Mouse (Mus musculus) bone marrow, adult 2 months (tissue): ENCODE results near the gene Ctss. TPM values are rescaled to one million over a fixed set of nuclear protein-coding genes. Genes with fewer than 3 reads are reported as not detected.

Experiments used
- H3K27ac ChIP-seq: fragments of 200-500 bp; 2 replicates; pipeline ENCODE4 v1.5.1; 2012; ENCODE audit warnings: low read depth, mild to moderate bottlenecking, control low read depth, inconsistent platforms, low read length; ENCODE audit not compliant: control insufficient read depth, poor library complexity, insufficient read depth
- H3K4me1 ChIP-seq: fragments of 200-500 bp; 2 replicates; pipeline ENCODE4 v1.6.1; 2011; ENCODE audit warnings: low read length; ENCODE audit not compliant: control insufficient read depth, insufficient read depth
- H3K4me3 ChIP-seq: fragments of 200-500 bp; replicated peaks from 2 replicates; pipeline ENCODE3; 2011; ENCODE audit warnings: mild to moderate bottlenecking, low read depth, low read length, control low read depth; ENCODE audit not compliant: control insufficient read depth
- CTCF ChIP-seq: fragments of 200-500 bp; IDR thresholded peaks from 2 replicates; pipeline ENCODE4 v1.5.1; 2011; ENCODE audit warnings: low read length, control low read depth; ENCODE audit not compliant: control insufficient read depth, insufficient read depth
- POLR2A ChIP-seq: fragments of 200-500 bp; IDR thresholded peaks from 2 replicates; pipeline ENCODE4 v1.6.1; 2011; ENCODE audit warnings: low read depth, mild to moderate bottlenecking, control low read depth, low read length, borderline replicate concordance; ENCODE audit not compliant: control insufficient read depth
- WGBS: fragments of 180-500 bp; shearing (Covaris S2); methylation state at CpG from one replicate; pipeline ENCODE4 v1.1.7; 2018; 5-methylcytosine and 5-hydroxymethylcytosine counted together
- polyA plus RNA-seq: library from polyadenylated mRNA; stranded (reverse); fragments of >200 nt; gene quantifications from 2 replicates; pipeline ENCODE4 v1.2.4, GENCODE M21; 2011; ENCODE audit warnings: low replicate concordance; ENCODE audit not compliant: missing spikeins, insufficient read depth, insufficient read length

The Ctss gene
- polyA plus RNA-seq, 1 experiment: 42.3 TPM

DNA sequence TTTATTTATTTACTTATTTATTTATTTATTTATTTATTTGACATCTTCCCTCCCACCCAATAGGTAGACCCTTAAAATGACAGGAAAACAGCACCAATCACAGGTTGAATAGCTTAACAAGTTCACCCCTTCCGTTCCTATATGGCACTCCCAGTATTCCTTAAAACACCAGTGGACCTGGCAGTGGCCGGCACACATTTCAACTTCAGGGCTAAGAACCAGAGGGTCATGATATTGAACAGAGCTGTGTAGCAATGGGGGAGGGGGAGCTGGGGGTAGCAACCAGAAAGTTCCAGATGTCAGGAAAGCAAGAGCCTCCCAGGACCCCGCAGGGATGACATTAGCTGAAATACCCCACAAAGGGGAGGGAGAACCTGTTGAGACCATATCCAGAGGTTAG lies 6.5 kb upstream of the Ctss start:
- peaks cover 19% of the 10 kb centered on the region for H3K4me1 ChIP-seq
- WGBS: 87% methylated on average over 3 of the region's 3 CpGs
- H3K27ac ChIP-seq: peak overlapping the region; percentile 63; the same call in 1 of the 2 replicates
- TF ChIP-seq POLR2A: no peak
- TF ChIP-seq CTCF: no peak
- H3K4me3 ChIP-seq: no peak overlapping the region

DNA sequence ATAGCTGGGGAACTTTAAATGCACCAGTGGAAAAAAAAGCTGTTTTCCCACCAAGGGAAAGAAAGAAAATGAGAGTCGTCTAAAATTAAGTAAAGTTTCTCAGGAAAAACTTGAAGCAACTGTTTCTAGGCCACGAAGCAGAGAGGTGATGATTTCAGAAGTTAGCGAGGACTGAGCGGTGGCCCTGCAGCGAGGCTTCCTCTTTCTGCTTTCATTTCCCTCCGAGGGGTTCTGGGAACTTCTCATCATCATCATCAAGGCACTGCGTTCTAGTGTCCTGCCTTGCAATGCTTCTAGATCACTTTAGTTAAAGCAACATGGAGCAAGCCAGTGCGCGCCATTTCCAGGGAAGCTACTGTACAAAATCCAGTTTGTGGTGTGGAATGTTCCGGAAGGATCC lies 5.4 kb upstream of the Ctss start:
- TF ChIP-seq CTCF: no peak
- no peak for TF ChIP-seq POLR2A
- peak overlapping the region; percentile 29 for H3K4me3 ChIP-seq
- WGBS: 19% methylated on average over 10 of the region's 10 CpGs
- H3K27ac ChIP-seq: peak overlapping the region; percentile 58; the same call in 1 of the 2 replicates
- peaks cover 16% of the 10 kb centered on the region for H3K4me1 ChIP-seq

DNA sequence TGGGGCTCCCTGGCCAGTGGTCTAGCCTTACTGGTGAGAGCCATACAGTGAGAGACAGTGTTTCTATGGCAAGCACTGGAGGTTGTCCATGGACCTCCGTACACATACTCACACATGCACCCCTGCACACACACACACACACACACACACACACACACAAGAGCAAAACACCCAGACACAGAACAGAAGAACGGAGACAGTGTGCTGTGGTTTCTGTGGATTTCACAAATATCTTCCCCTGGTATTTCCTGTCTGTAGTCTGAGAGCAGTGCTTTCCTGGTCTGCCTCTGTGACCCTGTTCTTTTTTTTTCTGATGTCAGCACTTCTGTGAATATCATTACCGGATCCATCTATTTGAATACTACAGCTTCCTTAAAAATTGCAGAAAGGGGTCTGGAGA lies 2.9 kb upstream of the Ctss start:
- Histone ChIP-seq H3K4me3 (no peak overlapping the region), H3K4me1 (peaks cover 11% of the 10 kb centered on the region), H3K27ac (peak overlapping the region; percentile 52)
- WGBS: 1% methylated on average over 3 of the region's 3 CpGs
- TF ChIP-seq CTCF: peak; percentile 8; the same call in 1 of the 2 replicates
- TF ChIP-seq POLR2A: no peak

DNA sequence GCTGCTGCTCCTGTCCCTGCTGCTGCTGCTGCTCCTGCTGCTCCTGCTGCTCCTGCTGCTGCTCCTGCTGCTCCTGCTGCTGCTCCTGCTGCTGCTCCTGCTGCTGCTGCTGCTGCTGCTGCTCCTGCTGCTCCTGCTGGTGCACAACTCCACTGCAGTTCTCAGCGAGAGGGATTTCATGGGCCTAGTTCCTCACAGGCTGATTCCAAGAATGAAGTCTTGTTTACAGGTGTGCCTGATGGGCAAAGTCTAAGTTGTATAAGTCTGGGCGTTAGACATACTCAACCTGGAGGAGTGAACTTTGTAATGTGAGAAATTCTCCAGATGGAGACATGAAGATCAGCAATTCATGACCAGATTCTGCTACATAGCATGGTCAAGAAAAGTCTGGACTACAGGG lies 1.9 kb upstream of the Ctss start:
- Histone ChIP-seq H3K27ac (no peak overlapping the region), H3K4me1 (peaks cover 11% of the 10 kb centered on the region), H3K4me3 (no peak overlapping the region)
- TF ChIP-seq POLR2A (no peak), CTCF (no peak)
- WGBS: 78% methylated on average over 2 of the region's 2 CpGs

GRCm38 (mm10) chr3:95526111-95526510 lies 475 bp upstream of the Ctss start:
- peaks cover 9% of the 10 kb centered on the region for H3K4me1 ChIP-seq
- no peak overlapping the region for H3K27ac ChIP-seq
- TF ChIP-seq POLR2A: no peak
- no peak for TF ChIP-seq CTCF
- H3K4me3 ChIP-seq: no peak overlapping the region

DNA sequence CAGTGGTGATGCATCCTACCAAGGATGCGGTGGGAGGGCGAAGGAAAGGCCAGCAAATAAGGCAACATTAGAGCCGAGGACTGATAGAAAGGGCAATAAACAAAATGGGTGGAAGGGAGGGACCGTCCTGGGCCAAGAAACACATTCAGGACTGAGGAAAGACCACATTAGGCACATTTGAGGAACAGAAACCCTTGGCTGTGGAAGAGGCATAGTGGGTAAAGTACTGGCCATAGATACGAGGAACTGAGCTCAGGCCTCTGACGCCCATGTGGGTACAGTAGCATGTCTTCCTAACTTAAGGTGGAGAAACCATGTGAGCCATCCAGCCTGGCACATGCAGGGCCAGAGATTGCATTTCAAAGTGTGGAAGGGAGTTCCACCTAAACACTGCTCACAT lies 3.2 kb downstream of the Ctss start:
- H3K4me3 ChIP-seq: peak overlapping the region; percentile 27
- WGBS: 58% methylated on average over 6 of the region's 6 CpGs
- TF ChIP-seq CTCF: no peak
- no peak for TF ChIP-seq POLR2A
- peaks cover 2% of the 10 kb centered on the region; the same call in 1 of the 2 replicates for H3K4me1 ChIP-seq
- no peak overlapping the region for H3K27ac ChIP-seq

DNA sequence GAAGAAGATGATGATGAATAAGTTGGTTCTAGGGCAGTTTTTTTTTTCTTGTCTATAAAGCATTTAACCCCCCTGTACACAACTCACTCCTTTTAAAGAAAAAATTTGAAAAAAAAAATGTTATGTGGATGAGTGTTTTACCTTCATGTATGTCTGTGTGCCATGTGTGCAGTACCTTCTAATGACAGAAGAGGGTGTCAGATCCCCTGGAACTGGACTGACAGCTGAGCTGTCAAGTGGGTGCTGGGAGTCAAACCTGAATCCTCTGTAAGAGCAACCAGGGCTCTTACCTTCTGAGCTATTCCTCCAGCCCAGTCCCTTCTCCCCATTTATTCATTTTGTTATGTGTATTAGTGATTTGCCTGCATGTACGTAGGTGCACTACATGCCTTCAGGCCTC lies 4.4 kb downstream of the Ctss start:
- H3K4me3 ChIP-seq: no peak overlapping the region
- WGBS: 94% methylated on average over 1 of the region's 1 CpGs
- TF ChIP-seq CTCF: no peak
- TF ChIP-seq POLR2A: no peak
- peaks cover 2% of the 10 kb centered on the region; the same call in 1 of the 2 replicates for H3K4me1 ChIP-seq
- H3K27ac ChIP-seq: no peak overlapping the region

GRCm38 (mm10) chr3:95533364-95533763 lies 6.8 kb downstream of the Ctss start:
- TF ChIP-seq CTCF (no peak), POLR2A (no peak)
- Histone ChIP-seq H3K27ac (no peak overlapping the region), H3K4me1 (peaks cover 2% of the 10 kb centered on the region; the same call in 1 of the 2 replicates), H3K4me3 (no peak overlapping the region)
- WGBS: 85% methylated on average over 5 of the region's 5 CpGs

GRCm38 (mm10) chr3:95534927-95535326 lies 8.3 kb downstream of the Ctss start:
- no peaks in the 10 kb centered on the region; the same call in 1 of the 2 replicates for H3K4me1 ChIP-seq
- TF ChIP-seq POLR2A (no peak), CTCF (no peak)
- no peak overlapping the region for H3K27ac ChIP-seq
- no peak overlapping the region for H3K4me3 ChIP-seq
- 88% methylated on average over 1 of the region's 1 CpGs for WGBS

DNA sequence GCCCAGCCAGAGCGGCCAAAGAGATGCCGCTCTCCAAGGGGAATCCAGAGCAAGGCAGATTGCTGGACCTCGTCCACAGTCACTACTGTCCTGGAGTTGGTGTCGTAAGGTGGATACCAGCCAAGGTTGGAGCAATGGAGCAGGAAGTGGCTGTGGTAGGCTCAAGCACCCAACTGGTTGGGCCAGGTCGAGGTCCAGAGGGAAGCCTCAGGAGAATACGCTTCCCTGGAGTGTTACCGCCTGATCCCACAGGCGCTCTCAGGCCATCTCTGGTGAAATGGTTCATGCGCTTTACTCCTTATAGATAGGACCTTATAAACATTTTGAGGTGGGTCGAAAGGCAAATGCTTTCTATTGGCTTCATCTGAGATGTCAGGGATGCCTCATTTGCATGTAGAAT lies 12.3 kb downstream of the Ctss start:
- Histone ChIP-seq H3K4me3 (no peak overlapping the region), H3K27ac (no peak overlapping the region), H3K4me1 (no peaks in the 10 kb centered on the region; the same call in 1 of the 2 replicates)
- TF ChIP-seq POLR2A (no peak), CTCF (no peak)
- WGBS: 81% methylated on average over 10 of the region's 10 CpGs
